Comparison of ENCODE assay signal across 9 mouse cellular contexts in genomic region chr9:78176831-78177230, GRCm38 (mm10). TPM values are rescaled to one million over a fixed set of nuclear protein-coding genes. Genes with fewer than 3 reads are reported as not detected.
DNase-seq lines count a peak whose midpoint lies in the region; ATAC-seq and TF ChIP-seq lines count a peak whose summit lies in the region.
"Had no signal": no experiment of that assay in that cellular context is flagged by ENCODE, and none has a peak within 500 bp of the region (broad histone marks: within the 10 kb centered on the region; RNA-seq: fewer than 3 reads in every experiment).

No protein-coding gene starts in this region.

- H3K27me3 ChIP-seq in C2C12 (ENCODE audit: control insufficient read depth, insufficient read depth, insufficient read length) = no peaks in the 10 kb centered on the region
- no peaks in the 10 kb centered on the region for H3K27me3 ChIP-seq in embryonic facial prominence, embryonic 13.5 days
- H3K27me3 ChIP-seq in lung, embryonic 14.5 days (ENCODE audit: insufficient read depth, low read length) = no peaks in the 10 kb centered on the region
- H3K27me3 ChIP-seq in neural tube, embryonic 15.5 days (replicated peaks) = no peaks in the 10 kb centered on the region

- H3K4me1 ChIP-seq in embryonic facial prominence, embryonic 13.5 days = peaks cover 6% of the 10 kb centered on the region; the same call in 1 of the 2 replicates
- peaks cover 5% of the 10 kb centered on the region; the same call in 1 of the 2 replicates for H3K4me1 ChIP-seq in lung, embryonic 14.5 days (ENCODE audit: insufficient read depth)
- H3K4me1 ChIP-seq in neural tube, embryonic 15.5 days = peaks cover 13% of the 10 kb centered on the region

- H3K36me3 ChIP-seq in C2C12 (ENCODE audit: control insufficient read depth, insufficient read depth) = no peaks in the 10 kb centered on the region
- no peaks in the 10 kb centered on the region for H3K36me3 ChIP-seq in embryonic facial prominence, embryonic 13.5 days
- no peaks in the 10 kb centered on the region for H3K36me3 ChIP-seq in lung, embryonic 14.5 days (ENCODE audit: insufficient read depth)
- no peaks in the 10 kb centered on the region for H3K36me3 ChIP-seq in neural tube, embryonic 15.5 days

- no peak overlapping the region for H3ac ChIP-seq in C2C12 (ENCODE audit: control insufficient read depth, insufficient read length, low read depth)

- 32% methylated on average over 7 of the region's 7 CpGs for WGBS in embryonic facial prominence, embryonic 13.5 days
- 23% methylated on average over 7 of the region's 7 CpGs for WGBS in lung, embryonic 14.5 days
- WGBS in neural tube, embryonic 15.5 days = 26% methylated on average over 7 of the region's 7 CpGs

- H3K9ac ChIP-seq in embryonic facial prominence, embryonic 13.5 days = peak overlapping the region; percentile 88
- peak overlapping the region; percentile 85 for H3K9ac ChIP-seq in lung, embryonic 14.5 days
- H3K9ac ChIP-seq in neural tube, embryonic 15.5 days (replicated peaks) = peak overlapping the region; percentile 81

- peak overlapping the region; percentile 99 for H3K27ac ChIP-seq in embryonic facial prominence, embryonic 13.5 days
- H3K27ac ChIP-seq in lung, embryonic 14.5 days (ENCODE audit: low read depth) = peak overlapping the region; percentile 99
- peak overlapping the region; percentile 99 for H3K27ac ChIP-seq in neural tube, embryonic 15.5 days (replicated peaks)

- ATAC-seq in embryonic facial prominence, embryonic 13.5 days (ENCODE audit: insufficient number of reproducible peaks, insufficient read depth, low FRiP score, low TSS enrichment, low read depth) = no peak
- ATAC-seq in inflammation-experienced regulatory T-cells, adult 6 months = peak; percentile 57
- no peak for ATAC-seq in lung, embryonic 14.5 days (ENCODE audit: insufficient read depth)
- 0 out of 2 replicates have a peak, but pooled peaks have one; percentile 9 for ATAC-seq in neural tube, embryonic 15.5 days (ENCODE audit: low FRiP score)

- peak; percentile 15 for DNase-seq in embryo, embryonic 11 days
- no peak for DNase-seq in embryo, embryonic 10.5 days (ENCODE audit: low spot score)
- DNase-seq in lung, embryonic 14.5 days = peak; percentile 61
- no peak for DNase-seq in adrenal gland, adult 2 months

- TF ChIP-seq CTCF in C2C12 (IDR thresholded peaks at IDR 0.05; ENCODE audit: control insufficient read depth, insufficient read depth, insufficient read length) = no peak
- no peak for TF ChIP-seq CTCF in lung, embryonic 14.5 days (IDR thresholded peaks at IDR 0.05; ENCODE audit: low read depth)

- H3K9me3 ChIP-seq in embryonic facial prominence, embryonic 13.5 days = no peaks in the 10 kb centered on the region
- H3K9me3 ChIP-seq in lung, embryonic 14.5 days (ENCODE audit: low read depth, low read length) = no peaks in the 10 kb centered on the region
- H3K9me3 ChIP-seq in neural tube, embryonic 15.5 days (replicated peaks) = no peaks in the 10 kb centered on the region

- no peaks in the 10 kb centered on the region for H3K79me3 ChIP-seq in C2C12 (ENCODE audit: low read depth)

- H3K4me2 ChIP-seq in embryonic facial prominence, embryonic 13.5 days = peak overlapping the region; percentile 63
- H3K4me2 ChIP-seq in lung, embryonic 14.5 days = peak overlapping the region; percentile 70
- H3K4me2 ChIP-seq in neural tube, embryonic 15.5 days = peak overlapping the region; percentile 64

- H3K79me2 ChIP-seq in C2C12 (ENCODE audit: control insufficient read depth, insufficient read depth) = no peaks in the 10 kb centered on the region

- H3K4me3 ChIP-seq in C2C12 (ENCODE audit: insufficient read depth, poor library complexity, severe bottlenecking) = no peak overlapping the region
- H3K4me3 ChIP-seq in embryonic facial prominence, embryonic 13.5 days = peak overlapping the region; percentile 67
- peak overlapping the region; percentile 64 for H3K4me3 ChIP-seq in lung, embryonic 14.5 days (ENCODE audit: low read depth, low read length)
- peak overlapping the region; percentile 70 for H3K4me3 ChIP-seq in neural tube, embryonic 15.5 days (replicated peaks)

TF ChIP-seq in C2C12, 6 proteins besides CTCF, POLR2A, EP300 and RAD21:
- no peak for TF ChIP-seq MYOG (IDR thresholded peaks at IDR 0.05; ENCODE audit: control insufficient read depth, extremely low read depth, insufficient read length)
- no peak for TF ChIP-seq FOSL1 (IDR thresholded peaks at IDR 0.05; ENCODE audit: insufficient read depth, low read length, poor library complexity, severe bottlenecking)
- TF ChIP-seq CEBPB (IDR thresholded peaks at IDR 0.05; ENCODE audit: low read depth) = peak; percentile 49
- no peak for TF ChIP-seq MYOD1 (IDR thresholded peaks at IDR 0.05; ENCODE audit: control insufficient read depth, insufficient read length, low read depth)

RNA-seq across cellular contexts. Expression of gene Gsta4, which starts 5.7 kb away (rescaled TPM):
- polyA plus RNA-seq in C2C12 (2012; fragmentation: generic; extraction: Trizol) = 102 TPM
- polyA plus RNA-seq in embryonic facial prominence, embryonic 13.5 days (2015; fragmentation: Nextera tagmentation; extraction: Ambion mirVana) = 65.3 and 70.1 TPM in 2 replicates
- polyA plus RNA-seq in inflammation-experienced regulatory T-cells, adult 6 months (2017; shearing (Covaris generic)) = 10 to 100 TPM in 2 of 3 experiments, under 1 TPM in 1; 0.62 to 23.4 (median 19.3) TPM
- 48.4 and 58.0 TPM in 2 replicates for polyA plus RNA-seq in lung, embryonic 14.5 days (2014; fragmentation: Nextera tagmentation; extraction: Ambion mirVana)
- polyA plus RNA-seq in neural tube, embryonic 15.5 days (2015; fragmentation: Nextera tagmentation; extraction: Ambion mirVana) = 38.4 and 40.5 TPM in 2 replicates
- 10 to 100 TPM; 48.8 to 52.0 TPM for total RNA-seq in adrenal gland, adult 2 months (2021)
- 6.9 and 7.7 TPM in 2 replicates for polyA plus RNA-seq in adrenal gland, adult 2 months (2012; rRNA removed)

RNA-seq across cellular contexts. Expression of gene Gsta1, which starts 53.6 kb away (rescaled TPM):
- polyA plus RNA-seq in C2C12 (2012; fragmentation: generic; extraction: Trizol) = 5.2 TPM
- 0.38 TPM in 1 of 2 replicates, not detected in the other for polyA plus RNA-seq in embryonic facial prominence, embryonic 13.5 days (2015; fragmentation: Nextera tagmentation; extraction: Ambion mirVana)
- not detected for polyA plus RNA-seq in inflammation-experienced regulatory T-cells, adult 6 months (2017; shearing (Covaris generic))
- not detected in 2 replicates for polyA plus RNA-seq in lung, embryonic 14.5 days (2014; fragmentation: Nextera tagmentation; extraction: Ambion mirVana)
- polyA plus RNA-seq in neural tube, embryonic 15.5 days (2015; fragmentation: Nextera tagmentation; extraction: Ambion mirVana) = 0.22 TPM in 1 of 2 replicates, not detected in the other
- 1 to 10 TPM in 1 of 2 experiments, not detected in 1; 1.3 TPM for total RNA-seq in adrenal gland, adult 2 months (2021)
- polyA plus RNA-seq in adrenal gland, adult 2 months (2012; rRNA removed) = not detected in 2 replicates
- total RNA-seq: layer of hippocampus, postnatal 14 days had no signal

Comparison
In these comparisons a context has a peak if more than half of its experiments do, and no peak if none do; other contexts are left out.
1. DNase-seq: peak in embryo, embryonic 11 days (single experiment) and lung, embryonic 14.5 days (single experiment); none in embryo, embryonic 10.5 days (single experiment) and adrenal gland, adult 2 months (single experiment).
2. ATAC-seq: peak in inflammation-experienced regulatory T-cells, adult 6 months (single experiment) and neural tube, embryonic 15.5 days (single experiment); none in embryonic facial prominence, embryonic 13.5 days (single experiment) and lung, embryonic 14.5 days (single experiment).
3. Peak in every context shown above with its lines, with median percentiles within 50 percentile points of each other: H3K27ac ChIP-seq, H3K4me2 ChIP-seq and H3K9ac ChIP-seq.